Mouse (Mus musculus) cerebellum, adult 9-10 months (tissue): Measurements from ENCODE around the gene Mas1.
"Not testable (repeated sequence)": the region's sequence is repeated elsewhere in the genome, so short reads cannot be mapped to it uniquely, and the experiment has no call there.

ENCODE experiments used
- DNase-seq: peaks from one replicate; pipeline ENCODE4 v3.0.0; 2022

Mas1 gene

GRCm38 (mm10) chr17:12868043-12868442, at the start of gene Mas1:
TSS of gene Mas1 (minus strand) at chr17:12868143.
- DNase-seq: no peak

DNA sequence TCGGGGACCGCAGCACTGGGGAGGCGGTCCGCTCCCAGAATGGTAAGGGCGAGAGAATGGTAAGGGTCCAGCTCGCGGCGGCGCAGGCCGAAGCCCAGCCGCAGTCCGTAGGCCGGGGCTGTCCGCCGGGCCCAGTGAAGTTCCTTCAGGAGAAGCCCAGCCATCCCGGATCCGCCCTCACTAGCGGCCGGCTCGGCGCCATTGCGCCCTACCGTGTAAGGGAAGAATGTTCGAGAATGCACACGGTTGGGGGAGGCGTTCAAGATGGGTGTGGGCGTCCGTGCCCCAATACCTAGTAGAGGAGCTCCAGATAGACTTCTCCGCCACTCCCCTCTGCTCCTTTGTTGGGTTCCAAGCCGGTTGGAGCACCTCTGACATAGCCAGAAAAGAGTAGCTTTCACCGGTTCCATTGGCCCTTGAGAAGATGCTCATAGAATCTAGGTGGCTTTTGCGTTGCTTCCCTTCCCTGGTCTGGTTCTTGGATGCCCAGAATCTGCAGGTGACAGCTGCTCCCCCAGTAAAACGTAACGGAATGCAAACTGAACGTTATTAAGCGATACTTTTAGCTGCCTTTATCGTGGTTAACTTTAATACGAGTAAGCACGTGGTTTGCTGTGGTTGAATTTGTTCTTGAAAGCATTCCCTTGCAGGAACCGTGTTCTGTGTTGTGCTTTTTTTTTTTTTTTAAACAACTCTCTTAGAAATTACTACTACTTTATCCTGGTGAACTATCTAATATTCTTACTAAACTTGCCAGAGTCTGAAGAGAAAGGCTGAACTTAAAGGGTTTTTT, 48.8 kb upstream of the Mas1 start:
- peak; percentile 68 for DNase-seq

DNA sequence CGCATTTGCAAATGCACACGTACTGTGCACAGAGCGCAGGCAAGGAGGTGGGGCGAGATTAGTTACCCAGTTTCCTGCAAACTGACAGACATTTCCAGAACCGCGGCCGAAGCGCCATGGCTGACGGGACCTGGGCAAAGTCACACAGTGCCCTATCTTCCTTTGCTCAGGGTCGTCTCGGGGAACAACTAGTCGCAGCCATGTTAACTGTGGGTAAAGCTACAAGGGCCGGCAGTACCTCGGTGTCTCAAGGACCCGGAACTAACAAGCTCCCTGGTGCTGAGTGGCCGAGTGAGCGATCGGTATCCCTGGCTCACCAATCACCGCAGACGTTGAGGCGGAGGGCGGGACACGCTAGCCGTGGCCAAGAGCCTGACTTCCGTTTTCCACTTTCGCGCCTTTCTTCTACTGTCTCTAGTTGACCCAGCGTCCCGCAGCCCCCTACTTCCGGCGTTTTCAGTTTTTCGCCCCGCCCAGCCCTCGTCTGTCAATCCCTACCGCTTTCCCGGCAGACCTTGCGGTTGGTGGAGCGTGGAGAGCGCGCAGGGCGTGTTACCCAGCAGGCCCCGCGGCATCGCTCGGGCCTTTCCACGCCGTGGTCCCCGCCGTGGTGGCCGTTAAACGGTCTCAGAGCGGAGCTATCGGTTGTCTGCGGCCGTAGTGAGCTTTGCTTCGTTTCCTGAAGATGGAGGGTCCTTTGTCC, 48.1 kb upstream of the Mas1 start, which contains the start of gene Mrpl18:
Mrpl18 (minus strand) TSS at position 465 of the 703 bp plus-strand sequence.
- peak; percentile 99 for DNase-seq

GRCm38 (mm10) chr17:12915488-12915880, 47.5 kb upstream of the Mas1 start, which contains the start of gene Tcp1:
TSS of gene Tcp1 (plus strand) at chr17:12915701.
- DNase-seq: no peak

- DNase-seq: no peak
Measured at GRCm38 (mm10) chr17:12910391-12910790, 42.4 kb upstream of the Mas1 start.

- DNase-seq: no peak
Measured at GRCm38 (mm10) chr17:12909361-12910280, 41.7 kb upstream of the Mas1 start, which contains the start of gene Pnldc1. TSS of gene Pnldc1 (minus strand) at chr17:12910230.

- DNase-seq: no peak
Measured at GRCm38 (mm10) chr17:12906436-12906835, 38.5 kb upstream of the Mas1 start.

- no peak for DNase-seq
Measured at GRCm38 (mm10) chr17:12905810-12906209, 37.9 kb upstream of the Mas1 start.

- DNase-seq: no peak
Measured at GRCm38 (mm10) chr17:12904349-12904748, 36.4 kb upstream of the Mas1 start.

- no peak for DNase-seq
Measured at GRCm38 (mm10) chr17:12903372-12904333, 35.7 kb upstream of the Mas1 start.

DNA sequence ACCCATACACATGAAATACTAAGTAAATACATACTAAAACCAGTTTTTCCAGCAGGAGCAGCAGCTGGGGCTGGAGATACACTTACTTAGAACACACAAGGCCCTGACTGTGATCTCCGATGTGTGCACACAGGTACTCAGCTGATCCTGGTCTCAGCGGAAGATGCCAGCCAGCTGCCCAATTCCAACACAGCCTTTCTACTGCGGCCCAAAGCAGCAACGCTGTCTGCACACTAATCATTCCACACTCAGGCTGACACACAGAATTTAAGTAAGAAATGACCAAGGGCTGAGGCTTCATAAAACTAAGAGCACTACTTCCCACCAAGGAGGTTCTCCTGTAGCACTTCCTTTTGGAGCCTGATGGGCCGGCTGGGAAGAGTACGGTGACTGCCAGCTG, 34.3 kb upstream of the Mas1 start:
- DNase-seq: no peak

GRCm38 (mm10) chr17:12898607-12899006, 30.7 kb upstream of the Mas1 start:
- not testable (repeated sequence) for DNase-seq

- DNase-seq: no peak
Measured at GRCm38 (mm10) chr17:12897674-12898073, 29.7 kb upstream of the Mas1 start.

GRCm38 (mm10) chr17:12892033-12892432, 24.1 kb upstream of the Mas1 start:
- DNase-seq: no peak

DNA sequence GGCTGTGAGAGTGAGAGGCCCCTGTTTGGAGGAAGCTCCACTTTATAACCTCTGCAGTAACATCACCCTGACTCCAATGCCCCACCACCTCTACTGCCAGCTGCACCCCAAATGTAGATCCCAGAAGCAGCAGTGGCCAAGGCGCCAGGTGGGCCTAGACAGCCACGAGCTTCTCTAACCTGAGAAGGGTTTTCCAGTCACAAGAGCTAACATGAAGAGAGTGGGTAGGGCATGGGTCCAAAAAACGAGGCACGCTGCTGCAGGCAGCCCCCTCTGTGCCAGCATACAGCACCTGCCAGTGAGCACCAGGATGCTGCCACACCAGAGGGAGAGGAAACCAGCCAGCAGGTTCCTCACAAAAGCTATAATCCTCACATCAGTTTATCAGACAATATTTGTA, 23.1 kb upstream of the Mas1 start:
- DNase-seq: no peak

DNA sequence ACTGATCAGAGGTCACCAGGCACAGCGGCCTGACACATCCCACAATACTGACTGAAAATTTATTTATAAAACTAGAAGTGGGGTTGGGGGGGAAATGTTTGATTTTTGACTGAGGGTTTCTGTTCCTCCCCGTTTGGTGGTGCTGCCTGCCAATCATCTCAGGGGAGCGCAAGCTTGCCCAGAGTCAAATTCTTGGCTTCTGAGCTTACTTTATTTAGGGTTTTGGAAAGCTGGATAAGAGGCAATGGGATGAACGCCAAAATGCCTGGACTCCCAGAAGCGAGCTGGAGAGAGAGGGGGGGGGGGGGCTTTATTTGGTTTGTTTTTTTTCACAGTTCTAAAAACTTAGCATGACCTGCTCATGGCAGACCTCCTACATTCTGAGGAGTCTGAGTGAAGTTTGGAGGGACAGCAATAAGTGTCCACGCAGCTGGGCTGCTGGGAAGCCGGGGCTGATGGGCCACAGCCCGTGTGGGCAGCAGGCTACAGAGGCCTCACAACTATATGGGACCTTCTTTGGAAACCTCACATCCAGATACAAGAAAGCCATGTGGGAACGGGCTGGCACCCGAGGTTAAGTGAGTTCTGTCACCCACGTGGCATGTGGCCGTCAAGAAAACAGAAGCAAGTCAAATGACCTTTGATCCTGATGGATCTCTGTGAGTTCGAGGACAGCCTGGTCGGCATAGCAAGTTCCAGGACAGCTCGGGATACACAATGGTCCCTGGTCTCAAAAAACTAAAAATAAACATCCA, 19.3 kb upstream of the Mas1 start:
- DNase-seq: no peak

- no peak for DNase-seq
Measured at GRCm38 (mm10) chr17:12886620-12887019, 18.7 kb upstream of the Mas1 start.

- DNase-seq: no peak
Measured at GRCm38 (mm10) chr17:12881216-12881615, 13.3 kb upstream of the Mas1 start.

DNA sequence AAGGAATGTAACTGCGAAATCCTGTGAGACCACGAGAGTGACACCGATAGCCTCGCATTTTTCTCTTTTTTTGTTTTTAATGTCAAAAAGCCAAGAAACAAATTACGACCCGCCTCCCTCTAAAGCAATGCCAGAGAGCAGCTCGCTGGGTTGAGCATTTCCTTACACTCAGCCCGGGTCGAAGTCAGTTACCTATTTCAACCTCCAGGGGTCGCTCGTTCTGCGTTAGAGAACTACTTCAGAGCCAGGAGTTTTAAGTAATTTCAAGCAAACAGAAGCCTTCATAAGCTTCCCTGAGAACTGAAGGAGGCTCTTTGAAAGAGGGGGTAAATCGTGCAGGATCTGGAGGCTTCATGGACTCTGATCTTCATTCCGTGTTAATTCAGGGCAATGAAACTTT, 12.2 kb upstream of the Mas1 start:
- DNase-seq: peak; percentile 86

DNA sequence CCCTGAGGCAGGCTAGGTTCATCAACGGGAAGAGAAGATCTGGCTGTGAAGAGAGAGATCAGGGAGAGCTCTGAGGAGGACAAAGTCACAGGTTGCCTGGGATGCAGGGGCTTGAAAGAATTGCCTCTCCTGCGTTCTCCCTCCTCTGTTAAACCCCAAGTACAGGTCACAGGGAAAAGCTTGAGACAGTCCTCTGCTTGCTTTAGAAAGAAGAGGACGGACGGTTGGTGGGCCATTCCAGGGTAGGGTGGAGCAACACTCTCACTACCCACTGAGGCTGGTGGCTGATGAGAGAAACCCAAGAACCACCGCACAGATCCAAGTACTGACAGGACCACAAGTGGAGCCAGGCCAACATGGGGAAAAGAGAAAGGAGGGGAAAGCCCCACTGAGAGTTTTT, 7.8 kb upstream of the Mas1 start, which contains the start of gene Mrgprh:
Mrgprh (plus strand) TSS at position 301 of the 400 bp plus-strand sequence.
- DNase-seq: no peak
